Mouse (Mus musculus) MN1 (cell line): Measurements from ENCODE around the gene Wdr62.
"Not testable (repeated sequence)": the region's sequence is repeated elsewhere in the genome, so short reads cannot be mapped to it uniquely, and the experiment has no call there.

Experiments
- DNase-seq: peaks from one replicate; pipeline ENCODE4 v3.0.0-alpha.2; 2016; ENCODE audit warnings: low spot score

Wdr62 gene

DNA sequence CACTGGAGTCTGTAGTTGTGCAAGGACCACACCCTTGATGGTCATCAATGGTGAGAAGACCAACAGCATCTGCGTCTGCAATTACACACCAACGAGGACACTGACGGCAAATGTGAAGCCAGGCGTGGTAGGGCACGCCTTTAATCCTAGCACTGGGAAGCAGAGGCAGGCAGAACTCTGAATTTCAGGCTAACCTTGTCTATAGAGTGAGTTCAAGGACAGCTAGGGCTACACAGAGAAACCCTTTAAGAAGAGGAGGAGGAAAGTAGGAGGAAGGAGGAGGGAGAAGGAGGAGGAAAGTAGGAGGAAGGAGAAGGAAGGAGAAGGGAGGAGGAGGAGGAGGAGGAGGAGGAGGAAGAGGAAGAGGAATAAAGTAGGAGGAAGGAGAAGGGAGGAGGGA, 14.7 kb downstream of the Wdr62 start:
- no peak for DNase-seq

DNA sequence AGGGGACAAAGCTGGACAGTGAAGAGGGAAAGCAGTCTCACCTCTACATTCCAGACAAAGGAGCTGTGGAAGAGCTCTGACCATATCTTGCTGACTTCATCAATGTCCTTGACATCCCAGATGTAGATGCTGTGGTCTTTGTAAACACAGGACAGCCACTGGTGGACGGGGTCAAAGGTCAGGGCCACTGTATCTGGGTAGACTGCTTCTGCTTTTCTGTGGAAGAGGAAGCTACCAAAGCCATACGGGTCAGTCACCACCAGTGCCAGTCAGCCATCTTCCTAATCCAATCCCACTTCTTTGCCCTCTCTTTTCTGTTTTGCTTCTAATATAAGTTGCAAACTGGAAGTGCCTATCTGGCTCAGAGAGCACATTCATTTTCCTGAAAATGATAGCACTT, 15.2 kb downstream of the Wdr62 start:
- DNase-seq, result no peak

DNA sequence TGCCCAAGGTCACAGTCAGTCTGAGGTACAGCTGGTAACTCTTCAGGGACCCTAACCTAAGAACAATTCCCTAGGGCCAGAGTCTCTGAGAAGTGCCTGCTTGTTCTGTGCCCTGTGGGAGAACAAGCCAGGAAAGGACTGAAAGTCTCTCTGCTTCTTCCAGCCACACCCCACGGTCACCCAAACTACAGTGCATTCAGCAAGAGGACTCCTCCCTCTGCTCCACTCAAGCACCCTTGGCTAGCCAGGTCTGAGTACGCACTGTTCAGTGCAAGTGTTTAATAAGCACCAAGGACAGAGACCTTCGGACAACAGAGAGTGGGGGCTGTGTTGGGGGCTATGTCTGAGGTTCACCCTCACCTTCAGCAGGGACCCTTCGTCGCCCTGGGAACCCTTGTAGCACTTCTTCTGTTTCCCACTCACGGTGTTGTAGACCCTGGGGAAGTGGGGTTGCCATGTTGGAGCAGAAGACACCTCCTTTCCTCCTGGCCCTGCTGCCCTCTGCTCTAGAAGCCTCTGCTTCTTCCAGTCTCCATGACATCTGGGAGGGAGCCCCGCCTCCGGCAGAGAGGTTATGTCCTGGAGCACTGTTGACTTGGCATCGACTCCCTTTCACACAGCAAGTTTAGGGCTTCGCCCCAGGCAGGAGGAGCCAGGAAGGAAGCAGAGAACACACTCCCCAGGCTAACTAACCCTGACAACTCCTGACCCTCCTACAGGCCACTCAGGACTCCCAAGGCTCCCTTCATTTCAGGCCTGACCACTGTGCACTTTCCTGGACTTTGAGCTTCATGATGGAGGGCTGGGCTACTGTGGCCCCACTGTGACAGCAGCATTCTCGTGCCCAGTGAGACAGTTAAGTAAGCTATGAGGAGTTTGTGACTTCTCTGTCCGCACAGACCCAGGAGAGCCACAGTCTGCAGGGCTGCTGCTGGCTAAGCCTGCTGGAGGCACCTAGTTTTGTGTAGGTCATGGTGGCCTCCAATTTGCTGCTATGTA, 28.0 kb downstream of the Wdr62 start:
- DNase-seq, result no peak

DNA sequence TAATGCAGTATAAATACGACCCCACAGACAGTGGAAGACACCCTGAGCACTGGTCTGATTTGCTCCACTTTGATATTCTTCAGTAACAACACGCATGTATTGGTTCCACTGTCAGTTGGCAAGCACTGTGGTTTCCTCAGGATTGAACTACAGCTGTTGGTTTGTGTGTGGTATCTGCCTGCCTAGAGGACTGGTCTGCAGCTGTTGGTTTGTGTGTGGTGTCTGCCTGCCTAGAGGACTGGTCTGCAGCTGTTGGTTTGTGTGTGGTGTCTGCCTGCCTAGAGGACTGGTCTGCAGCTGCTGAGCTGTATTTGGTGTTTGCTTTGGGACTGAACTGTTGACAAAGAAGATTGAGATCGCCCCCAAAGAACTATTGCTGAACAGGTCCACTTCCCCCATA, 42.8 kb downstream of the Wdr62 start:
- DNase-seq, result not testable (repeated sequence)

DNA sequence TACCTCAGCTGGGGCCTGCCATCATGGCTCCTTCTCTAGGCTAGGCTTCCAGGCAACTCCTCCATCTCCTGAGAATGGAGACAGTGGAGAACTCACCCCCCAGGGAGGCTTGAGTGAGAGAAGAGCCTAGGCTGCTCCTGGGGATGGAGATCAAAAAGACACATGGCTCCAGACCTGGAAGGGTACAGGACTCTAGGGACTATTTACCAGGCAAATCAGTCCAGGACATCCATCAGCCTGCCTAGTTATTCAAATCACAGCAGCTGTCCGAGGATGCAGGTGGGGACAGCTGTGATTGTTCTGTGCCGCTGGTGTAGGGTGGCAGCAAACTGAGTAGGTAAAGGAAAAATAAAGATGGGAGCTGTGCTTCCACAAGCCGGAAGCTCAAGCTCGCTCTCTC, 44.6 kb downstream of the Wdr62 start, which contains the start of gene Ovol3:
Gene Ovol3, minus strand, starts transcription at position 101 of the 400 bp plus-strand sequence.
- DNase-seq, result no peak

DNA sequence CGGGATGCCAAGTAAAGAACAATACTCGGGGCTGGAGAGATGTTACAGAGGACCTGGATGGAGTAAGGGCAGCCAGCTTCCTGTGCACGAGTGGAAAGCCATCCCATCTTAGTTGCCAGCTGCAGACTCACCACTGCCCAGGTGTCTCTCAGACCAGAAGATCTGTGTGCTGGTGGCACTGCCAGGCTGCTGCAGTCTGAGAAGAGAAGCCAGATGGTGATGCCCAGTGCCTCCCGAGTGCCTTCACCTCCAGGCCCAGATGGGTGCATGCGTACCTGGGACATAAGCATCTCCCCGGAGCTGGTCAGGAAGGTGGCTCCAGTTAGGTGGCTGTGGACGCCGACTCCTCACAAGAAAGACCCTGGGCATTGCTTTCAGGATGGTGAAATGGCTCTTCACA, 45.1 kb downstream of the Wdr62 start:
- no peak for DNase-seq

DNA sequence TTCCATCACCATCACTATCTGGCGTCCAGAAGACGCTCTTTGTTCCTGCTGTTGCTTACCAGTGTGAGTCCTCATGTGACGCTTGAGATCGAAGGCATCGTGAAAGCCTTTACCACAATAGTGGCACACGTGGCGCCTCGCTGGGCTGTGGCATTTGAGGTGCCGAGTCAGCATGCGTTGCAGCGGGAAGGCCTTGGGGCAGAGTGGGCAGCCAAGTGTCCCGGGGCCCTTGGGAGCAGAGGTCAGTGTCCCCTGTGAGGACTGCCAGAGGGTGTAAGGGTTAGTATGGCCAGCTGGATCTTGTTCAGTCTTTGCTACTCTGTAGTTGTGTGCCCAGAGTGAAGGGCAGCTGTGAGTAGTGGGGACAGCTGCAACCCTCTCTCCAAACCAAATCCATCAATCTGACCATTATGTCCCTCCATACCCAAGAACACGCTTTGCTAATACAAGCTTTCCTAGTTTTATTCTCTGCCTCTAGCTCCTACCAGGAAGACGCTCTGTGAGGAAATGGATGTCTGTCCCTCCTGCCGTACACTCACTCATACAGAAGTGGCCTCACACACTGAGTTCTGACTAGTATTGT, 45.9 kb downstream of the Wdr62 start:
- no peak for DNase-seq

DNA sequence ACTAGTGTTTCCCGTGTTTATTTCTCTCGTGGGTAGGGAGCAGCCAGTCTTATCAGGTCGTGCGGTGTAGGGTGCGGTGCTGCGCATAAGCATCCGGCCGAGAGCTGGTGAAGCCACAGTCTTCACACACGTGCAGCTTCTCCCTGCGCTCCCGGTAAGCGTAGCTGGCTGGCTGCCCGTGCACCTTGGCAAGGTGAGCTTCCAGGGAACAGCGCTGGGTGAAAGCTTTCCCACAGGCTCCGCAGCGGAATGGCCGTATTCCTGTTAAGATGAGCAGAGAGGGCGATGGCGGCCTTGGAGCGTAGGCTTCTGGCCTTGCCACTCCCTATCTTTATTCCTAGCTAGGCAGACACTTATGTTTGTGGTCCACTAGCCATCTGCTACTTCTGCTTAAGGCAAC, 46.8 kb downstream of the Wdr62 start:
- no peak for DNase-seq

DNA sequence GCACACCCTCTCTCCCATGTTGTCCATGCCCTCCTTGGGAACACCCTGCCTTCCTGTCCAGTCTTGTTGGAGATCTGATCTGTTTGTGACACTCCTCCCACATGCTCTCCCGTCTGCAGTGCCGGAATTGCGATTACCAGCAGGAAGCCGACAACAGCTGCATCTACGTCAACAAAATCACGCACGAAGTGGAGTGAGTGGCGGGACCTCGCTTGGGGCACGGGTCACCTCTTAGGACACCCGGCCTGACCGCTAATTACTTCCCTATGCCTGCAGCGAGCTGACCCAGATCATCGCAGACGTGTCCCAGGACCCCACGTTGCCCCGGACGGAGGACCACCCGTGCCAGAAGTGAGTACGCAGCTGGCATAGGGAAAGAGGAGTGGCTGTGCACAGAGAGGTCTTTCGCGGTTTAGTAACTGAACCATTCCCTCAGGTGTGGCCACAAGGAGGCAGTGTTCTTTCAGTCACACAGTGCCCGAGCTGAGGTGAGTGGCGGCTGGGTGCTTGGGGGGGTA, 47.5 kb downstream of the Wdr62 start:
- DNase-seq, result peak; percentile 75

DNA sequence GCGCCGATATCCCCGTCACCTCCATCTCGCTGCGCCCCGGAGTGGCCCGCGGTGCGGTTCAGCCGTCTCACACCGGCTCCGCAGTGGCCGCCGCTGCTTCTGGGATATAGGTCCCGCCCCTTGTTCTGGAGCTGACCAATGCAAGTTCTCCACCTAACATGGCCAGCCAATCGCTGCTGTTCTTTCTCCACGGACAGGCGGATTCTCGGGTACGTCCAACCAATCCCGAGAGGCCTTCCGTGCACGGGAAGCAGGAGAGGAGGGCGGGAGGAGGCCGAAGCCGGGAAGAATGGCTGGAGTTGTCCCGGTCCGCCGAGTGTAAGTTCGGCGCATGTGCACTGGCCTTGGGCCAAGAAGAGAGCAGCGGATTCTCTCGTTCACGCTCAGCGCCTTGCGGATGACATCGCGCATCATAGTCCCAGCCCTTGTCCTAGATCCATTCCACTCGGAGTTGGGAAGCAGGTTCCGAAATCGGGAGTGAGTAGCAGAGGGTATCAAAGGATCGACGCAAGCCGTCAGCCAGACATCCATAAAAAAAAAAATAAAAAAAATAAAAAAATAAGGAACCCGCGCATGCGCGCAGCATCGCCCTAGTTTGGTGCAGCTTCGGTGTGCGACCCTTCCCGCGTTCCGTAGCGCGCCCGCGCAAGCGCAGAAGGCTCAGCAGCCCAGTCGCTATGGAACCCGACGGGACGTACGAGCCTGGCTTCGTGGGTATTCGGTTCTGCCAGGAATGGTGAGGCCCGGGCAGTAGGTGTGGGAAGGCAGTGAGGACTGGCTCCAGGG, 48.4 kb downstream of the Wdr62 start, which contains the start of the genes Polr2i and Tbcb:
Gene Polr2i, plus strand, starts transcription at position 280 of the 786 bp plus-strand sequence.
Gene Tbcb, minus strand, starts transcription at position 604 of the 786 bp plus-strand sequence.
- DNase-seq, result peak; percentile 97

DNA sequence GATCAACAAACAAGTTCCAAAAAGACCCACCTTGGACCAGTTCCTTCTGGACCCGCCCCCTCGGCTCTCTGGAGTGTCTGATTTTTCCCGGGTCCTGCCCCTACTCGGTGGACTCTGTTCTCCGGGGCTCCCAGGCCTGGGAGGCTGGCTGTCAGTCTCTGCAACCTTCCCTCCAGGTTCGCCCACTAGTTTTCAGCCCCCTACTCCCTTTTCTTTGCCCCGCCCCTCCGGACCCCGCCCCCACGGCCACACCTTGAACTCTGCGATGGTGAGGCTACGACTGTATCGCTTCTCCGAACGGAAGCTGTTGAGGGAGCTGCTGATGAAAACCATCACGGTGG, 48.9 kb downstream of the Wdr62 start:
- no peak for DNase-seq

DNA sequence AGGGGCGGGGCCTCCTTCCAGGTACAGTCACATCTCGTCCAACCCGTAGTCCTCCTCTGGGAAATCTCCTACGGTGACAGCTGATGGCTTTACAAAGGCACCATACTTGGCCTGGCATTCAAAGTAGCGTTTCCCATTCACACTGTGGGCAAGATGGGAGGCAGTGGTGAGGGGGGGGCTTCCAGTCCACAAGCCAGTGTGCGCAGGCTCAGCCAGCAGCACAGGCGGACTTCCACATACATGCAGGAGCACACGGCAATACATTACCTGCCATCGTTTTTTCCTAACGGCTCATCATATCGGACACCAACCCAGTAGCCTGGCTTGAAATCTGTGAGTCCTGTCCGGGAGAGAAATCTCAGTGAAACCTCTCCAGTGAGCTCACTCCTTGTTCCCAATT, 56.0 kb downstream of the Wdr62 start:
- no peak for DNase-seq

DNA sequence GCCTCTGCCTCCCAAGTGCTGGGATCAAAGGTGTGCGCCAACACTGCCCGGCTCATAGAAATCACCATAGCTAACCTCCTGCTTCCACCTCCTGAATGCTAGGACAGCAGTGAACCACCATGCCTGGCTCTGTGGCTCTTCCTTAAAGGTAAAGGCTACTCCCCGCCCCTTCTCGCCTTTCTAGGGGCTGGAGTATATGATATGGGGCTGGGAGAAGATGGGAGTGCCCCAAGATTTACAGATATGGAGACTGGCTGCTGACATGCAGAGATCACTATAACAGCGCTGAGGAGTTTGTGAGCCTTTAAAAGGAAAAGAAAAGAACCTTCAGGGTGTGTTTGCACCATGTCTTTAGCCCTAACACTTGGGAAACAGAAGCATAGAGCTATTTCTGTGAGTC, 58.0 kb downstream of the Wdr62 start:
- no peak for DNase-seq

DNA sequence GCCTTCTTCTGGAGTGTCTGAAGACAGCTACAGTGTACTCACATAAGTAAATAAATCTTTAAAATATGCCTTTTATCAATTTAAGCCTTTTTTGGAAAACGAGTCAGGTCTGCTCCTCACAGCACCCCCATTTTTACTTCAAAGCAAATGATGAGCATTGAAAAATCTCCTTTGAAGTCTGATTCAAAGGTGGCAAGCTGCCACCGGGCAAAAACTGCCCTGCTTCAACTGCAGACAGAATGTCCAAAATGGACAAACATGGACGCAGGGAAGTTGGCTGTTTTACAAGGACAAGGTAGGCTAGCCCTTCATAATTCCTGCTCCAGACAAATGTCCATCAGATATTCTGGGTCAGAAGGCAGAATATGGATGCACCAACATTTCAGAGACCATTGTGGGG, 58.8 kb downstream of the Wdr62 start:
- no peak for DNase-seq

DNA sequence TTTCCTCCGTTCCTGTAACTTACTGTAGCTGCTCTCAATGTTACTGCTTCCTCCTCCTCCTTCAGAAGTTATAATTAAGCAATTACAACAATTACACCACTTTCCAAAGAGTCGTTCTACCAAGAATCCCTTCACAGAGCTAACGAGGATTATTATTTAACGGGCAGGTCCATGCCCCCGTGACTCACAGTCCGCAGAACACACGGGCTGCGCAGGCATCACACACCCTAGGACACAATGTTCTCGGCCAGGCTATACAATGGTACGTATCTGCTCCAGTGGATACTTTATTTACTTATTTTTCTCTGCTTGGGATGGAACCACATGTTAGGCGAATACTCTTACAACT, 60.2 kb downstream of the Wdr62 start:
- DNase-seq, result no peak

DNA sequence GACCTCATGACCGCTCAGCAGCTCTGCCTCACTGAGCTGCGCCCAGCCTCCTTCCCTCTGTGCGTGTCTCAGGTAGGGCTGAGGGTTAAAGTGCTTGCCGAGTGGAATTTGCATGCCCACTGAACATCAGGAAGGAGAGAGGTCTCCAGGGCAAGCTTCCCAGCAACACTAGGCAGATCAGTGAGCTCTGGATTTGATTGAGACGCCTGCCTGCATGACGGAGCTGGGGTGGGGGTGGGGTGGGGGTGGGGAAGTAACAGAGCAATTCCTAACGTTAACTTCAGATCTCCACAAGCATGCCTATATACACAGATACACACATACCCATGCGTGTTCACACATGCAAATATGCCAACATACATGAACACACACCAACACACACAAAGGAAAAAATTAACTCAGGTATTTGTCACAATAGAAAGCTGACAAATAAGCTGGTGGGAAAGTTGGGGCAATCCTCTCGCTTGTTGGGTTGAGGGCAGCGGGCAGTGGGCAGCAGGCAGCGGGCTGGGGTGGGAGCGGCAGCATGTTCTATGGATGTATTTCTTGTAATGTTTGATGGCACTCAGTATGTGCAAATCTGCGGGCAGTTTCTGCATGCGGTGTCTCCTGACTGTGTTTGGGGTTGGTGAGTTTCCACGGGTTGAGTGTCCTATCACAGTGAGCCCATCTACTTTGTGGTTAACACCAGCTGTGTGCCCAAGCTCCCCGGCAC, 60.8 kb downstream of the Wdr62 start:
- DNase-seq, result no peak

DNA sequence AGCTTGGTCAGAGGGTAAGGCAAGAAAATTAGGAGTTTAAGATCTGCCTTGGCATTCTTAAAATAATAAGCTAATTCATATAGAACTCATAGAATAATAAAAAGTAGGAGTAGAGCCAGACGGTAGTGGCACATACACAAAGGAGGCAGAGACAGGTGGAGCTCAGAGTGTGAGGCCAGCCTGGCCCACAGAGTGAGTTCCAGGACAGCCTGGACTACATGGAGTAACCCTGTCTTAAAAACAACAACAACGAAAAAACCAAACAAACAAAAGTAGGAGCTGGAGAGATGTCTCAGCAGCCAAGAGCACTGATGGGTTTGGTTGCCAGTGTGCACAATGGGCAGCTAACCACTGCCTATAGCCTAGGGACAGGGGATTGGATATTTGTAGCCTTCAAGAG, 62.9 kb downstream of the Wdr62 start:
- DNase-seq, result no peak

DNA sequence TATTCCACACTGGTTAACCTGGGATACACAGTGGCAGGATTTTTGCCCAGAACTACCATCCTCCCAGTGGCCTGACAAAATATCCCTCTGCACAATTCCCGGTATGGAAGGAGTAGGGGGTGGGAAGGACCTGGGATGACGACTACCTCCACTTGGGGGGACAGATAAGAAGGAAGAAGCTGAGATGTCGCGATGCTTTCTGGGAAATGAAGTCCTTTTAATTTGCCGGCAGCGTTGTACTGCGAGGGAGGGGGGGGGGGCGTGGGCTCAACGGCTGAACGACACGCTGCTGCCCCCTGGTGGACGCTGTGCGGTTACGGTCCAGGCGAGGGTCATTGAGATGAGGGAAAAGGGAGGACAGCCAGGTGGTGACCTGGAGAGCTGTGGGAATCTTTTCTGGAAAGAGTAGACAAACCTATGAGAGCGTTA, 63.5 kb downstream of the Wdr62 start:
- peak; percentile 83 for DNase-seq

DNA sequence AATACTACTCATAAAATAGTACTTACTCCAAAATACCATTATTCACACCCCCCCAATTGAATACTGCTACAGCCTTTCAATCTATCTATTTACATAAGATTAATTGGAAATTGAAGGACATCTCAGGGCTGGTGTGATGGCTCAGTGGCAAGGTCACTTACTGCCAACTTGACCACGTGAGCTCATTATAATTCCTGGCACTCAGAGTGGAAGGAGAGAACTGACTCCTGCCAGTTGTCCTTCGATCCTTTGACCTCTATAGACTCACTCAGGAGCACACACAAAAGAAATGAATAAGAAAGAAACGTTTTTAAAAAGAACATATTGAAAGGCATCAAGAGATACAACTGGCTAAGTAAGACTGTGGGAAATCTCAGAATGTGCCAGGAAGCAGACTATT, 64.3 kb downstream of the Wdr62 start:
- DNase-seq, result no peak

DNA sequence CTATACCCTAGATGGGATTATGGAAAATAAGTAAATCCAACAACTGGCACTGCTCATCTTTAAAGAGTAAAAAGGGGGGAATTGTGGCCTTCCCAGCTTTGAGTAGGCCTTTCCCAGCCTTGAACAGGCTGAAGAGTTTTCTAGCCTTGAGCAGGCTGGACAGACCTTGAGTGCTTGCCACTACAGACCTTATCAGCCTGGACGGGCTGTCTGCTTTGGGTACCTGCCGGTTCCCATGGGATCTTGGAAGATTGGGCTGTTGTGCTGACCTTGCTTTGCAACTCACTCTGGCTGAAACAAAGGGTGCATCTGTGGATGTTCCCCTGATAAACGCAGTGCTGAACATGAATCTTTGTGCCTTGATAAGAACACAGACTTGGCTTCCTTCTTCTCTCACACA, 66.3 kb downstream of the Wdr62 start:
- DNase-seq, result no peak

DNA sequence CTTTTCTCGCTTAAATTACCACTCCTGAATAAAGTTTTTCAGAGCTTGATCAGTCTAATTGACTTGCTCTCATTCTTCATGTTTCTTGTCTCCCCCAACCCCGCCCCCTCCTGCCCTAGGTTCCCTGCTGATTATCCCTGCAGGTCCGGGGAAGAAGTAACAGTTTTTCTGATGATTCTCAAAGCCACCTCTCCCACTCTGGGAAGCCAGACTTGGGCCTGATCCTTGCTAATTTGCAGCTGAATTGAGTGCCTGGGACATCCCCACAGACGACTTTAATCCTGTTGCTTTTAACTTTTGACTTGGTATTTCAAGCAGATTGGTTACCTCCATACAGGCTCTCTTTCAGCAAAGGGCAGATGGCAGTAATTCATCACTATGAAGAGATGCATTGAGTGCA, 69.2 kb downstream of the Wdr62 start:
- no peak for DNase-seq

DNA sequence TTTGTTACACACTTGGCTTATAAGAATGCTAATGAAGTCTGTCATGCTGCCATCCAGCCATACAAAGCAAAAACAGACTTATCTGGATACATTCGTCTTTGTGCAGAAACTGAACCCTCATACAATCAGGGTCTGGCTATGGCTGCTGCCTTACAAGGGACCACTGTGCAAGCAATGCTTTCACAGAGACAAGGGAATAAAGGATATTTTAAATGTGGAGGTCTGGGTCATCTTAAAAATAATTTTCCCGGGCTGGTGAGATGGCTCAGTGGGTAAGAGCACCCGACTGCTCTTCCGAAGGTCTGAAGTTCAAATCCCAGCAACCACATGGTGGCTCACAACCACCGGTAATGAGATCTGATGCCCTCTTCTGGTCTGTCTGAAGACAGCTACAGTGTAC, 73.9 kb downstream of the Wdr62 start:
- not testable (repeated sequence) for DNase-seq
